Mouse (Mus musculus) ES-Bruce4 (cell line): ENCODE results near the gene C87499.

Experiments
- CTCF ChIP-seq: IDR thresholded peaks from one replicate; pipeline ENCODE4 v1.8.1; 2011; ENCODE audit warnings: low read depth, low read length
- EP300 ChIP-seq: IDR thresholded peaks from 2 replicates; pipeline ENCODE4 v1.6.1; 2011; ENCODE audit warnings: low read depth, low read length; ENCODE audit not compliant: insufficient read depth
- POLR2A ChIP-seq: IDR thresholded peaks from one replicate; pipeline ENCODE4 v1.8.1; 2011; ENCODE audit warnings: low read length; ENCODE audit not compliant: insufficient read depth

DNA sequence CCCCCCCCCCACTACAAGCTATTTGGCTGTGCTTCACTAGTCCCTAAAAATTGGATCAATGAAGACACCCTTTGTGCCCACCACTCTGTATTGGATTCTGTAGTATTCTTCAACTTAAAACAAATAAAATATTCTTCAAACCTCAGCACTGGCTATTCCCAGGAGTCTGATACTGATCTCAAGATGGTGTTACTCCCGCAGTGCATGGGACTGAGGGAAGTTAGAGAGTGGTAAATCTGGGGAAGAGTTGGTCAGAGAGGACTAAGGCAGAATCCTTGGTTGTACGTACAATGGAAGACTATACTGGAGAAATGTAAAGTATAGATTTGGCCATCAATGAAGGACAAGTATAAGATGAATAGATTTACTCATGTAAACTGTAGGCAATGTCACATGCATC, 8.3 kb upstream of the C87499 start:
- TF ChIP-seq POLR2A (no peak), CTCF (no peak), EP300 (no peak)
